Mouse (Mus musculus): ENCODE results near the gene R3hdm2.
A peak's percentile ranks its signal among the peaks of the same experiment; 100 is the strongest.

The R3hdm2 gene

DNA sequence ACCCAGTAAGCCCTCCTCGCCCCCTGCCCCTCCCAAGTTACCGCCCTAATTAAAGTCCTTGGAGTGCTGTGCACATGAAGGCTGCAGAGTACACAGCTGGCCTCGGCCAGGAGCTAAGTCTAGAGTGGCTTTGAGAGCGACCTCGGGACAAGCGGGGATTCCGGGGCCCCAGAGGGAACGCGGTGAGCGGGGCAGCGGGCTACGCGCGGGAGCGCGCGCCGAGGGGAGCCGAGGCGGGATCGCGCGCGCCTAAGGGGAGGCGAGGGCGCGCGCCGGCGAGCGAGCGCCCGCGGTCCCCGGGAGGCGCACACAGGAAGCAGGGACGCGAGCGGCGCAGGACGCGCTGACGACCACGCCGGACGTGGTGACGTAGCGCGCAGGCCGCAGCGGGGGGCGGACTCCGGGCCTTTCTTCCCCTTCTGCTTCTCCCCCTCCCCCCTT lies at the start of gene R3hdm2:
Gene R3hdm2 (plus strand): TSS at position 77 of the 441 bp plus-strand sequence.
- peak; percentile 94 for DNase-seq

- no peak for DNase-seq
Observed at GRCm38 (mm10) chr10:127332211-127332874, 47.8 kb upstream of the R3hdm2 start.

DNA sequence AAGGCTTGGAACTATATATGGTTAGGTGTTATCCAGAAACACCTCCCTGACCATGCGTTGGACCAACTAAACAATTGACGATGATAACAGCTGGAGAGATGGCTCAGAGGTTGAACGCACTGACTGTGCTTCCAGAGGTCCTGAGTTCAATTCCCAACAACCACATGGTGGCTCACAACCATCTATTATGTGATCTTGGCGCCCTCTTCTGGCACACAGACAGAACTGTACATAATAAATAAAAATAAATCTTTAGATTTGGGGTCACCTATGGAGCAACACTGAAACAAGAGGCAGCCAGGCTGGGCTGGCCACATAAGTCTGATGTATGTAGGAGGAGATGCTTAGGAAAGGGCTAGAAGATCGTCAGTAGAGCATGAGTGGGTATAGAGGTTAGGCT lies 47.0 kb upstream of the R3hdm2 start:
- no peak for DNase-seq

DNA sequence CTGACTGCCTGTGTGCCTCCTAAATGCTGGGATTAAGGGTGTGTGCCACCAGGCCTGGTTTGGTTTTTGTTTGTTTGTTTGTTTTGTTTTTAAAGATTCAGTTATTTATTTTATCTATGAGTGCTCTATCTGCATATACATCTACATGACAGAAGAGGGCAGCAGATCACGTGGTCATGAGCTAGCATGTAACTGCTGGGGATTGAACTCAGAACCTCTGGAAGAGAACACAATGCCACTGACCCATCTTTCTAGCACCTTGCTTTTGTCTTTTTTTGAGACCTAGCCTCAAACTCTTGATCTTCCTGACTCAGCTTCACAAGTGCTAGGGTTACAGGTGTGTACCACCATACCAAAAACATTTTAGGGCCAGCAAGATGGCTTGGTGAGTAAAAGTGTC lies 44.9 kb upstream of the R3hdm2 start:
- no peak for DNase-seq

- DNase-seq = no peak
Observed at GRCm38 (mm10) chr10:127336952-127337351, 43.2 kb upstream of the R3hdm2 start.

- DNase-seq = no peak
Observed at GRCm38 (mm10) chr10:127337536-127338099, 42.5 kb upstream of the R3hdm2 start.

DNA sequence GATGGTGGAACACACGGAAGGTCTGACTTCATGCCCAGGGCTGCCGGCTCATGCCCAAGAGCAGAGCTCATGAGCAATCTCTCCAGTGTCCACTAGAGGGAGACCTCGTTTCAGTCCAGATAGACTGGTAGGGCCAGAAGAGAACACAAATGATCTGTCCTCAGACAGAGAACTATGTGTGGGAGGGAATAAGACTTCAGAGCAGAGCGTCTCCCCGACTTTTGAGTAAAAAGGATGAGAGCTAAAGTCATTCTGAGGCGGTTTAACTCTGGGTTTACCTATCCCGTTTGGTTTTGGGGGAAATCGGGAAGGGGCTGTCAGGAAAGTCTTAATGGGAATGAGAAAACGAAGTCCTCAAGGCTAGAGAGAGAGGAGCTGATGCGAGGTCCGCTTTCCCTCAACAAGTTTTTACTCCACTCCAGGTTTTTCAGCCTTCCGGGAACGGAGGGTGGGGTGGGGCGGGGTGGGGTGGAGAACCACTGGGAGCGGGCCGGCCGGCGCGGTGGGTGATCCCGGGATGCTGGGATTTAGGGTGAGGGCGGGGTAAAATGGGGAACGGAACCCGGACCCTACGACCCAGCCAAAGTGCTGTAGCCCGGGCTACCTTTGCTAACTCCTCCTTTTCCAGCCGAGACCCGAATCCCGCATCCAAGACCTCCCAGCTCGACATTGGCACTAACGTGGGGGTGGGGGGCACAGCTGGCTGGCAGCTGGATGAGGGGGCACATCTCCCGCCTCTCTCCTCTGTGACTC lies 41.0 kb upstream of the R3hdm2 start:
- DNase-seq = peak; percentile 90

GRCm38 (mm10) chr10:127339683-127340576 lies 40.2 kb upstream of the R3hdm2 start:
- DNase-seq = no peak

- no peak for DNase-seq
Observed at GRCm38 (mm10) chr10:127340577-127341359, 39.4 kb upstream of the R3hdm2 start.

- no peak for DNase-seq
Observed at GRCm38 (mm10) chr10:127341360-127341690, 38.8 kb upstream of the R3hdm2 start.

DNA sequence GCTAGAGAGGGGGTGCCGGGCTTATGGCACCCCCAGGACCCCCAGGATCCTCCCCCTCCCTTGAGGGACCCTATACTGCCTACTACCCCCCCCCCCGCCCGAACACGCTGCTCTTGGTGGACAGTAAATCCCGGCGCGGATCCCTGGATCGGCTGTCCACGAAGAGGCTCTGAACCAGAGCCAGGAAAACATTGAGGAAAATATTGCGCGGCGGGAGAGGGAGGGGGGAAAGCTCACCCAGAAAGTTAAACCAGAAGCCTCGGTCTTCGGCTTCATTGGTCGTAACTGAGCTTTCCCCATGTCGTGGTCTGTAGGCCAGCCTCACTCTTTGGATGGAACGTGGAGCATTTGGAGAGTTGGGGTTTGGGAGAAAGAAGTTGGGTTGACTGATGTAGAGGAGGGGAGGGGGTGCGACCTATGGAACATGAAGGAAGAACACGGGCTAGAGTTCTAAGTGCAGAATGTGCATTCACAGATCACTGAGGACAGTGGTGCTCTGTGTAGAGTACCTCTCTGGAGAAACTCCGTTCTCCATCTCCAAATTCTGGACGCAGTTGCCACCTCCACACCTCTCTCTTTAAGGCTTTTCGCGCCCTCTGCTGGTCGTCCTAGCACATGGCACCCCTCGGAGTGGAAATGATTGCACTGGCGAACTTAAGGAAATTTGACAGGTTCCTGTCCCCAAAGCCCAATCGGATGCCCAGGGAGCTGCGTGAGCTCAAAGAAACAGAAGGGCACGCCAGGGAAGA lies 38.1 kb upstream of the R3hdm2 start, which contains the start of gene Gli1:
Gene Gli1 (minus strand): TSS at position 84 of the 749 bp plus-strand sequence.
- peak; percentile 75 for DNase-seq

DNA sequence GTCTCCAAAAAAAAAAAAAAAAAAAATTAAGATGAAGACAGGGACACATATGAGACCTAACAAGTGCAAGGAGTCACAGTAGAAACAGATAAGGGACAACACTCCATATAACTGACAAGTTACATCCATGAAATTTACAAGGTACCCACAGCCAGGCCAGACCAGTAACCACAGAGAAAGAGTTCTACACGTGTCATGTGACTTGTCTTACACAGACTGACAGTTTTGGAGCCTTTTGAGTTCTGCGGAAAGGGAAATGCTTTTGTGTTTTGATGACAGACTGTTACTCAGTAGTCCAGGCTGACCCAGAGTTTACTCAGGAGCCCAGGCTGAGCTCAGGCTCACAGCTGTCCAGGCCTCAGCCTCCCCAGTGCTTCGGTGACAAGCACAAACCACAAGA lies 37.1 kb upstream of the R3hdm2 start:
- no peak for DNase-seq

- DNase-seq = no peak
Observed at GRCm38 (mm10) chr10:127346173-127346572, 34.0 kb upstream of the R3hdm2 start.

DNA sequence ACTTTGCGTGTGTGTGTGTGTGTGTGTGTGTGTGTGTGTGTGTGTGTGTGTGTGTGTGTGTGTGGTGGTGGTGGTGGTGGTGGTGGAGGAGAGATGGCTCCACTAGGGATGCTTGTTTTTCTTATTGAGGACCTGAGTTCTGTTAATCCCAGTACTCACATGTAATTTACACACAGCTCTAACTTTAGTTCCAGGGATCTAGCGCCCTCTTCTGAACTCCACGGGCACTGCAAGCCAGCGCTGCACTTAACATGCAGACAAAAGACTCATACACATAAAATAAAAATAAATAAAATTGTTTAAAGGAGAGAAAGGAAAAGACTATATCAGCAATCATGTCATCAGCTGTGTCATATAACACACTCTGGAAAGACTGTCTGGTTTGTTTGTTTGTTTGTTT lies 31.2 kb upstream of the R3hdm2 start:
- DNase-seq = no peak

- DNase-seq = peak; percentile 67
Observed at GRCm38 (mm10) chr10:127349810-127350209, 30.3 kb upstream of the R3hdm2 start.

- peak; percentile 80 for DNase-seq
Observed at GRCm38 (mm10) chr10:127350594-127351284, 29.4 kb upstream of the R3hdm2 start.

- no peak for DNase-seq
Observed at GRCm38 (mm10) chr10:127351285-127351595, 28.9 kb upstream of the R3hdm2 start.

DNA sequence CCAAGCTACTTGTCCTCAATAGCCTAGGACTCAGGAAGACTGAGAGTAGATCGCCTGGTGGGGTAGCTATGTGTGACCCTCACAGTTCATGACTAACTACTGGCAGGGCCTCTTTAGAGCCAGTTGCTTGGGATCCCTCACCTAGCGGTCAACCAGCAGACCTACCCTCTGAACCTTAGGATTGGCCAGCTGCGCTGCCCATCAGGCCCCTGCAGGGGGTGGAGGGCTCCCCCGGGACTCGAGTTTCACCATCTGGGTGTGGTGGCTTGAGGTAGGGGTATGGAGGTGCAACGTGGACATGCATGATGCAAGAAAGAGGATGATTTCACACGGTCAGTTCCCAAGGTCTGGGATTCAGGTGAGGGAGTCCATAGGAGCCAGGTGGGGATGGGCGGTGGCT lies 28.4 kb upstream of the R3hdm2 start:
- DNase-seq = no peak

GRCm38 (mm10) chr10:127352187-127352586 lies 27.9 kb upstream of the R3hdm2 start:
- DNase-seq = no peak

GRCm38 (mm10) chr10:127352766-127353165 lies 27.4 kb upstream of the R3hdm2 start:
- no peak for DNase-seq
